Mouse (Mus musculus) thymus, postnatal 14 days (tissue): ENCODE results near the gene Tor1a.
"Not testable (repeated sequence)": the region's sequence is repeated elsewhere in the genome, so short reads cannot be mapped to it uniquely, and the experiment has no call there.

Source experiments
- DNase-seq: peaks from one replicate; pipeline ENCODE4 v3.0.0; 2021

Tor1a gene

DNA sequence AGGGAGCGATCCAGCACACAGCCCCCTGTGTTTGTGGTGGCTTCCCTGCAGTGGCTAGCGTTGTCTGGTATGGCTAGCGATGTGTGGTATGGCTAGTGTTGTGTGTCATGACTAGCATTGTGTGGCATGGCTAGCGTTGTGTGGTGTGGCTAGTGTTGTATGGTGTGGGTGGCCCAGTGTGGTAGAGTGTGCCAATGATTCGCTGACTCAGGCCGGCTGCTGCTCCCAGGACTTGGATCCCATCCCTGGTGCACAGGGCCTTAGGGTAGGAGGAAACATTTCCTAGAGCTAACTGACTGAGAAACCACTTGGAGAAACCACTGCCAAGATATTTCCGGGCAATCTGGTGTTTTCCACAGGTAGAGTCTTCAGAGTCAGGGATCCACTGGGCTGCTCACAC is 50.1 kb downstream of the Tor1a start:
- DNase-seq: no peak

DNA sequence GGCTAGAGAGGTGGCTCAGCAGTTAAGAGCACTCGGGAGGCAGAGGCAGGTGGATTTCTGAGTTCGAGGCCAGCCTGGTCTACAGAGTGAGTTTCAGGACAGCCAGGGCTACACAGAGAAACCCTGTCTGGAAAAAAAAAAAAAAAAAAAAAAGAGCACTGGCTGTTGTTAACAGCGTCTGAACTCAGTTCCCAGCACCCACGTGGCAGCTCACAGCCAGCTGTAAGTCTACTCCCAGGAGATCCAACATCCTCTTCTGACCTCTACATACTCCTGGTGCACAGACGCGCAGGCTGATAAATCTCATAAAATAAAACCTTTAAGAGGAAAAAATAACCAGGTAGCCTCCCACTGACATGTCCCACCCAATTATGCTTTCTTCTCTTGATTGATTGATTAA is 51.8 kb downstream of the Tor1a start:
- DNase-seq: not testable (repeated sequence)

DNA sequence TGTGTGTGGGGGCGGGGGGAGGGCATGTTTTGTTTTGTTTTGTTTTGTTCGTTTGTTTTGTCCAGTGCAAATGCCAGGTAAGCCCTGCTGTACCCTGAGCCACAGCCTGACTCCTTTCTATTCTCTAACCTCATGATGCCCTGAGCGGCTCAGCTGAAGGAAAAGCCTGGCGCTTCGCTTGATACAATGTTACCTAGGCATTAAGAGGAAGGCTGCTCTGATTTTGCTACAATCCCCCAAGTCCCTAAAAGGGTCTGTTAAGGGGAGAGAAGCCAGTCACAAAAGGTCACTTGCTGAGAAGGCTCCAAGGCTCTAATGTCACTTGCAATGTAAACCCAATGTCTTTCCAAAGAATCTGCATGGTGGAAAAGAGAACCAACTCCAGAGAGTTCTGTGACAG is 52.4 kb downstream of the Tor1a start:
- DNase-seq: no peak

DNA sequence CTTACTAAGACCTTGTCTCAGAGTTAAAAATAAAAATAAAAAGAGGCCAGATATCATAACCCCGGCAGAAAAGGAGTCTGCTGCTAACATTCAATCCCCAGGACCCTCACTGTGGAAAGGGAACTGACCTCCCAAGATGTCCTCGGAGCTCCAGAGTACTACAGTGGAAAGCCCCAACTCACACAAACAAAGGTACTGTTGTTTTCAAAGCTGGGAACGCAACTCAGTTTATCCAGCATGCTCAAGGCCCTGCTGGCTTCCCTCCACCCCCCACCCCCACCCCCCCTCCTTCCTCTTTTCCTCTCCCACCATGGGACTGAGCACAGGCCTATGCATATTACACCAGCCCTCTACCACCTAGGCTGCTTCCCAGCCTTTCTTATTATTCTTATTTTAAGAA is 52.9 kb downstream of the Tor1a start:
- no peak for DNase-seq

DNA sequence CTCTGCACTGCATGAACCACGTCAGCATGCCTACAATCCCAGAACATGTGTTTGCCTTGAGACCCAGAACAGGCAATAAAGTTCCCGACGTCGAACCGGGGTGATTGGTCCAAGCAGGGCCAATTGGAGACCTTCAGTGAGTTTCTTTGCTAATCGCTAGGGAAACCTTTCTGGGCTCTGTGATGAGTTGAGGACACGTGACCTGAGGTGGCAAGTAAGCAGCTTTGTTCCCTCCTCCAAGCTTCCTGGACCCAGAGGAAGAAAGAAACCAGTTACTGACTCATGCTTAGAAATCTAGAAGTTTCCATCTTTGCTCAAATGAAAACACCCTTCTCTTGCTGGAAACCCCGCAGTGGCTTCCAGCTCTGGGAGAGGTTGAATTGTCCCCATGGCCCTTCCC is 54.7 kb downstream of the Tor1a start:
- no peak for DNase-seq

DNA sequence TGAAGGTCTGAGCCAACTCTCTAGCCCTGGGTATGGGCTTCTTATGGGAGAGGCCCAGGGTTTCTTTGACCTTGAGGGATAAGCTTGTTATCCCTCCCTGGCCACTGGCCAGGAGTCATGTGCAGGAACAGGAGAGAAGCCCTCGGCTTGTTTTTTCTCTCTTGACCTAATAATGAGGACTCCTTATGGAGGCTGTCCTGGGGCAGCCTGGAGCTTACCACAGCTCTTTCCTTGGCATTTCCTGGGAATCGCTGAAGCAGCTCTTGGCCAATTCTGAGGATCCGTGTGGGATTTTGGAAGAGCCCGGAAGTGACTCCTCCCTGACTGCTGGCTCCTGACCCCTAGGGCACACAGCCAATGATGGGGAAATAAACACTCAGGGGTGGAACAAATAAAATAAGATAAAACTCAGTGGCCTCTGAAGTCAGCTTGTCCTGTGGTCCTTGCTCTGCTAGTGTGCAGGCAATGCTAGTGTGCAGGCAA is 55.4 kb downstream of the Tor1a start:
- no peak for DNase-seq
